Mouse (Mus musculus): Measurements from ENCODE around the gene Tbx3.

Tbx3 gene

GRCm38 (mm10) chr5:119661474-119661873 is 9.0 kb upstream of the Tbx3 start:
- WGBS: 12% methylated on average over 11 of the region's 11 CpGs

- WGBS: 10% methylated on average over 13 of the region's 13 CpGs
Measured at GRCm38 (mm10) chr5:119662326-119662725, 8.1 kb upstream of the Tbx3 start.

GRCm38 (mm10) chr5:119662731-119663130 is 7.7 kb upstream of the Tbx3 start:
- 17% methylated on average over 12 of the region's 12 CpGs for WGBS

- WGBS: 8% methylated on average over 15 of the region's 15 CpGs
Measured at GRCm38 (mm10) chr5:119663241-119663640, 7.2 kb upstream of the Tbx3 start.

- 19% methylated on average over 5 of the region's 5 CpGs for WGBS
Measured at GRCm38 (mm10) chr5:119663747-119664146, 6.7 kb upstream of the Tbx3 start.

GRCm38 (mm10) chr5:119665739-119666138 is 4.7 kb upstream of the Tbx3 start:
- WGBS: 15% methylated on average over 6 of the region's 6 CpGs

GRCm38 (mm10) chr5:119667356-119667940 is 3.0 kb upstream of the Tbx3 start:
- 26% methylated on average over 13 of the region's 13 CpGs for WGBS

- 19% methylated on average over 34 of the region's 34 CpGs for WGBS
Measured at GRCm38 (mm10) chr5:119668191-119668912, 2.1 kb upstream of the Tbx3 start.

- WGBS: 22% methylated on average over 18 of the region's 18 CpGs
Measured at GRCm38 (mm10) chr5:119668913-119669411, 1.5 kb upstream of the Tbx3 start.

- 3% methylated on average over 61 of the region's 61 CpGs for WGBS
Measured at GRCm38 (mm10) chr5:119669741-119670565, 516 bp upstream of the Tbx3 start.

- 2% methylated on average over 40 of the region's 40 CpGs for WGBS
Measured at GRCm38 (mm10) chr5:119671124-119671801, 794 bp downstream of the Tbx3 start.

GRCm38 (mm10) chr5:119671965-119672347 is 1.5 kb downstream of the Tbx3 start:
- WGBS: 3% methylated on average over 23 of the region's 23 CpGs

GRCm38 (mm10) chr5:119672348-119672983 is 2.0 kb downstream of the Tbx3 start:
- WGBS: 3% methylated on average over 19 of the region's 19 CpGs

GRCm38 (mm10) chr5:119672984-119673600 is 2.6 kb downstream of the Tbx3 start:
- WGBS: 6% methylated on average over 17 of the region's 17 CpGs

- WGBS: 11% methylated on average over 22 of the region's 22 CpGs
Measured at GRCm38 (mm10) chr5:119673716-119674605, 3.5 kb downstream of the Tbx3 start.

- 15% methylated on average over 12 of the region's 12 CpGs for WGBS
Measured at GRCm38 (mm10) chr5:119674606-119675330, 4.3 kb downstream of the Tbx3 start.

- WGBS: 22% methylated on average over 2 of the region's 2 CpGs
Measured at GRCm38 (mm10) chr5:119676245-119676644, 5.8 kb downstream of the Tbx3 start.

- 35% methylated on average over 5 of the region's 5 CpGs for WGBS
Measured at GRCm38 (mm10) chr5:119678516-119678915, 8.0 kb downstream of the Tbx3 start.
